Mouse (Mus musculus) limb, embryonic 13.5 days (tissue): ENCODE data around the gene Gm11397. TPM values are rescaled to one million over a fixed set of nuclear protein-coding genes. Genes with fewer than 3 reads are reported as not detected.
"Not testable (repeated sequence)": the region's sequence is repeated elsewhere in the genome, so short reads cannot be mapped to it uniquely, and the experiment has no call there.

Source experiments
- ATAC-seq: fragments of 200-750 bp; cut with Nextera tagmentation; 2 replicates; pipeline ENCODE4 v1.8.0; 2017; ENCODE audit warnings: low read depth, moderate number of reproducible peaks, moderate TSS enrichment; ENCODE audit not compliant: low FRiP score
- H3K27ac ChIP-seq: fragments of 300-500 bp; sonication (generic); 2 replicates; pipeline ENCODE4 v1.5.1; 2015; ENCODE audit warnings: inconsistent platforms, mild to moderate bottlenecking, moderate library complexity
- H3K27me3 ChIP-seq: fragments of 300-500 bp; sonication (generic); 2 replicates; pipeline ENCODE4 v1.6.1; 2015; ENCODE audit warnings: mild to moderate bottlenecking, inconsistent platforms
- H3K36me3 ChIP-seq: fragments of 300-500 bp; sonication (generic); 2 replicates; pipeline ENCODE4 v1.6.1; 2015; ENCODE audit warnings: inconsistent platforms, mild to moderate bottlenecking, moderate library complexity
- H3K4me1 ChIP-seq: fragments of 300-500 bp; sonication (generic); 2 replicates; pipeline ENCODE4 v1.6.1; 2015; ENCODE audit warnings: inconsistent platforms
- H3K4me2 ChIP-seq: fragments of 300-500 bp; sonication (generic); replicated peaks from 2 replicates; pipeline ENCODE4 v1.6.1; 2015; ENCODE audit warnings: inconsistent platforms, mild to moderate bottlenecking, moderate library complexity
- H3K4me3 ChIP-seq: fragments of 300-500 bp; sonication (generic); 2 replicates; pipeline ENCODE4 v1.5.1; 2015; ENCODE audit warnings: moderate library complexity, mild to moderate bottlenecking, inconsistent platforms
- H3K9ac ChIP-seq: fragments of 300-500 bp; sonication (generic); 2 replicates; pipeline ENCODE4 v1.6.1; 2015; ENCODE audit warnings: mild to moderate bottlenecking, inconsistent platforms
- H3K9me3 ChIP-seq: fragments of 300-500 bp; sonication (generic); 2 replicates; pipeline ENCODE4 v1.6.1; 2016; ENCODE audit warnings: inconsistent platforms
- WGBS: fragments of 180-500 bp; shearing (Covaris S2); methylation state at CpG from one replicate; pipeline ENCODE4 v1.1.7; 2015; 5-methylcytosine and 5-hydroxymethylcytosine counted together
- polyA plus RNA-seq: library from polyadenylated mRNA; unstranded; fragments of >200 nt; fragmentation: Nextera tagmentation; extraction: Ambion mirVana; gene quantifications from 2 replicates; pipeline ENCODE4 v1.2.1, GENCODE M21; 2015

Gene Gm11397
- not detected in 2 replicates for polyA plus RNA-seq

DNA sequence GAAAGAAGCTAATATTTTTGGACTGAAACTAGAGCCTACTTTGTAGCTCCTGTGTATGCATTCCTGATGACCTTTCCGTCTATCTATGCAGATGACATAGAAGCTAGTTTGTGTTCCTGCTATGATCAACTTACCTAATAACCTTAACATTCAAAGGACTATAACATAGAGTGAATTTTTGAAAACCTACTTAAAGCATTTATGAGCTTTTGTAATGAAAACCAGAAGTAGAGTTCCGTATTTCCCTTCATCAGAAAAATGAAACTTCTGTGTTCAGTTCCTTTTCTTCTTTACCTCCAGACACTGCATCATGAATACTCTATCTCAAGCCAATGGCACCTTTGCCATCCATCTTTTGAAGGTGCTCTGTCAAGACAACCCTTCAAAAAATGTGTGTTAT lies at the start of gene Gm11397:
Gene Gm11397, plus strand, starts transcription at position 301 of the 400 bp plus-strand sequence.
- H3K4me1 ChIP-seq, H3K27me3 ChIP-seq, H3K27ac ChIP-seq, ATAC-seq, H3K9me3 ChIP-seq, H3K36me3 ChIP-seq, H3K4me2 ChIP-seq, H3K9ac ChIP-seq, H3K4me3 ChIP-seq: not testable (repeated sequence)
- WGBS = 90% methylated on average over 2 of the region's 2 CpGs

DNA sequence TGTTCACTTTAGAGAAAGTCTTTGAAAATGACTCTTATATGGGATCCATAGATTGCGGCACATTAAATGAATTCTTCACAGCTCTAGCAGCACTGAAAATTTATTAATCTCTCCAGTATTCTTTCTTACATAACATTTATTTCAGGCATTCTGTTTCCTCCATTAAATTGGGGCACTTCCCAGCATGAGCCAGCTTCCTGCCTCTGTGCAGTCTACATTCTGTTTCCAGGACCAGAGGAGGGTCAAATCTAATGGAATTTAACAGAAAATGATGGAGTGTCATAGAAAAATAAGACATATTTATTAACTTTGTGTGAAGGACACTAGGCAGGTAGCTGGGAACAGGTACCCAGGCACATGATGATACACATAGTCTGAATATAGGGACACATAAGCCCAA lies 38.9 kb upstream of the Gm11397 start:
- not testable (repeated sequence) for H3K4me2 ChIP-seq, H3K9ac ChIP-seq, H3K4me1 ChIP-seq, H3K4me3 ChIP-seq, H3K27ac ChIP-seq, H3K27me3 ChIP-seq, ATAC-seq, H3K36me3 ChIP-seq, H3K9me3 ChIP-seq
- 92% methylated on average over 1 of the region's 1 CpGs for WGBS

DNA sequence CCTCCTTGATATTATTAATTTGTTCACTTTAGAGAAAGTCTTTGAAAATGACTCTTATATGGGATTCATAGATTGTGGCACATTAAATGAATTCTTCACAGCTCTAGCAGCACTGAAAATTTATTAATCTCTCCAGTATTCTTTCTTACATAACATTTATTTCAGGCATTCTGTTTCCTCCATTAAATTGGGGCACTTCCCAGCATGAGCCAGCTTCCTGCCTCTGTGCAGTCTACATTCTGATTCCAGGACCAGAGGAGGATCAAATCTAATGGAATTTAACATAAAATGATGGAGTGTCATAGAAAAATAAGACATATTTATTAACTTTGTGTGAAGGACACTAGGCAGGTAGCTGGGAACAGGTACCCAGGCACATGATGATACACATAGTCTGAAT lies 37.2 kb downstream of the Gm11397 start:
- not testable (repeated sequence) for H3K27ac ChIP-seq, ATAC-seq, H3K9ac ChIP-seq

More for the DNA sequence above, 37.2 kb downstream of the Gm11397 start:
- H3K27me3 ChIP-seq, H3K4me3 ChIP-seq, H3K9me3 ChIP-seq, H3K4me2 ChIP-seq, H3K36me3 ChIP-seq, H3K4me1 ChIP-seq: not testable (repeated sequence)

Other genes starting within 250 kb of the Gm11397 start
- not detected in 2 replicates for gene Serpinb9c, start 236.0 kb upstream of the Gm11397 start, polyA plus RNA-seq
- gene Serpinb9d, start 202.8 kb upstream of the Gm11397 start, polyA plus RNA-seq = not detected in 2 replicates
- not detected in 2 replicates for gene Serpinb9e, start 146.1 kb upstream of the Gm11397 start, polyA plus RNA-seq
- gene Serpinb9f, start 71.7 kb upstream of the Gm11397 start, polyA plus RNA-seq = not detected in 2 replicates
- not detected in 2 replicates for gene Serpinb9g, start 89.0 kb downstream of the Gm11397 start, polyA plus RNA-seq